Mouse (Mus musculus): ENCODE measurements around the gene Klf1. TPM values are rescaled to one million over a fixed set of nuclear protein-coding genes. Genes with fewer than 3 reads are reported as not detected.

Klf1 gene
- total RNA-seq, 2 experiments from 2014 or later: not detected

DNA sequence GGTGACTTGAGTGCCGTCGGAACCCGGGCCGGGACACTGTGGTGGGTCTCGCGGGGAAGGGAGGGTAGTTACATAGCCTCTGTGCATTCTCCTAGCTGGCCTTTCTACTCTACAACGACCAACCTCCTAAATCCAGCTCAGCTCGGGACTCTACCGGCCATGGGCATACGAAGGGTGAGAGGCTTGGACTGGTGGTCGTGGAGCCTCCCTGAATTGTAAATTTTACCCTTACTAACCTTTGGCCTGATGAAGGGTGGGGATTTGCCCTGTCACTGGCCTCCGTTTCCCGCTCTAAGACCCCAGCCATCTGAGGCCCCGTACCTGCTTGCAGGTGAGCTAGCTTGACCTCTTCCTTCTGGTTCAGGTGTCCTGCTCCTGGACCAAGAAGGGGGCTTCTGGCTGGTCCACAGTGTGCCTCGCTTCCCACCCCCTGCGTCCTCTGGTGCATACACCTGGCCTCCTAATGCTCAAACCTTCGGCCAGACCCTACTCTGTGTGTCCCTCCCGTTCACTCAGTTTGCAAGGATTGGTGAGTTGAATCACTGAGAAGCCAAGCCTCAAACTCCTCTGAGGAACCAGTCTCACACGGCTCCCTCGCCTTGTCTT lies 7.5 kb downstream of the Klf1 start:
- H3K27ac ChIP-seq: peak overlapping the region; percentile 85
- peak overlapping the region; percentile 89 for H3K4me3 ChIP-seq
- intact Hi-C loops (cut with DNase I): no loop called here
- no peak for DNase-seq
- no peak for TF ChIP-seq CTCF (IDR thresholded peaks at IDR 0.05)

GRCm38 (mm10) chr8:84909949-84910348 lies 8.2 kb downstream of the Klf1 start:
- no peak for TF ChIP-seq CTCF (IDR thresholded peaks at IDR 0.05)
- DNase-seq: no peak
- Histone ChIP-seq H3K27ac (no peak overlapping the region), H3K4me3 (no peak overlapping the region; the same call in 1 of the 2 replicates)
- intact Hi-C loops (cut with DNase I): no loop called here

DNA sequence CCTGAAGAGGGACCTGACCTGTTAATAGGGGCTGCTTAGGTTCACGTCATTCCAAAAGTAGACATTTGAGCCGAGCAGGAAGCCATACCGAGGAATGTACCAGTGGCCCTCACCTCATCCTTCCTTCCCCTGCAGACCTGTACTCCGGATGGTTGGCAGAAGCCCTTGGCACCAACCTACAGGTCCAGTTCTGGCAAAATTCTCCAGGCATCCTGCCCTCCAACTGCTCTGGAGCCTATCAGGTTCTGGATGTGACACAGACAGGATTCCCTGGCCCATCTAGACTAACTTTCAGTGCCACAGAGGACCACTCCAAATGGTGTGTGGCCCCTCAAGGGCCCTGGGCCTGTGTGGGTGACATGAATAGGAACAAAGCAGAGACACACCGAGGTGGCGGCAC lies 8.8 kb downstream of the Klf1 start:
- Histone ChIP-seq H3K4me3 (no peak overlapping the region), H3K27ac (no peak overlapping the region)
- no peak for TF ChIP-seq CTCF (IDR thresholded peaks at IDR 0.05)
- intact Hi-C loops (cut with DNase I): no loop called here
- DNase-seq: no peak

GRCm38 (mm10) chr8:84911854-84912253 lies 10.1 kb downstream of the Klf1 start:
- no peak overlapping the region for H3K27ac ChIP-seq
- intact Hi-C loops (cut with DNase I): no loop called here
- TF ChIP-seq CTCF (IDR thresholded peaks at IDR 0.05): no peak
- H3K4me3 ChIP-seq: no peak overlapping the region
- DNase-seq: no peak

DNA sequence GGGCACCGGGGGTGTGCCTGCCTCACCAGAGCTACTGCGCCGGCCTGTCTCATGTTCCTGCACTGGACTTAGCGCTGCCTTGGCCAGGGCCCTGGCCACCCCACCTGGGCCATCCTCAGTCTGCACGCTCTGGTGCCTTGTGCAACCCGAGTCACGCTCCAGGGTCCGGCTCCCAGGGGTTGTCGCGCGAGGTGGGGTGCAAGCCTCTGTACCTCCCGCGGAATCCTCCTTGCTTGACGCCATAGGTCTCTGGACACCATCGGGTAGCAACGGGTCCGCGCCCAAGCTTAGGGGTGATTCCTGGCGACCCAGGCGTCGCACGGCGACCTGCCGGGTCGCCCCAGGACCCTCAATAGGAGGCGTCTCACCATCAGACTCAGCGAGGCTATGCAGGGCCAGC lies 10.7 kb downstream of the Klf1 start:
- Histone ChIP-seq H3K27ac (peak overlapping the region; percentile 57), H3K4me3 (peak overlapping the region; percentile 77)
- TF ChIP-seq CTCF (IDR thresholded peaks at IDR 0.05): no peak
- no peak for DNase-seq
- intact Hi-C loops (cut with DNase I): no loop called here

- DNase-seq: peak; percentile 77
- TF ChIP-seq CTCF (IDR thresholded peaks at IDR 0.05): no peak; the same call in 1 of the 2 replicates
- intact Hi-C loops (cut with DNase I): no loop called here
- Histone ChIP-seq H3K27ac (peak overlapping the region; percentile 57), H3K4me3 (peak overlapping the region; percentile 77)
Measured at GRCm38 (mm10) chr8:84912895-84913501, 11.3 kb downstream of the Klf1 start.

DNA sequence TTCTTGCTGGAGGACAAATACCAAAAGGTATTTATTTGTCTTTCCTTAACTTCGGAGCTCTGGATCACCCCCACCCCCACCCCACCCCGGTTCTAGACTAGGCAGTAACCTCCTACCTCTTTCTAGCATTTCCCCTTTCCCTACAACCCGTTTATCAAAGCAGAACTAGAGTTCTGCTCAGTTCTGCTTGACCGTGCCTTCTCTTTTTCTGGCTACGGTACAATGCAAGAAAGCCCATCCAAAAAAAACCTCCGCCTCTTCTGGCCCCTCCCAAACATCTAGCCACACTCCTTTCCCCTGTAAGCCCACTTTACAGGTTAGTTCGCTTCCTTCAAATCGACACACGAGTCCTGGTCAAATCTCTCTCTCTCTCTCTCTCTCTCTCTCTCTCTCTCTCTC lies 11.8 kb downstream of the Klf1 start:
- no peak for DNase-seq
- Histone ChIP-seq H3K4me3 (peak overlapping the region; percentile 77), H3K27ac (peak overlapping the region; percentile 57; the same call in 1 of the 2 replicates)
- intact Hi-C loops (cut with DNase I): no loop called here
- no peak for TF ChIP-seq CTCF (IDR thresholded peaks at IDR 0.05)

GRCm38 (mm10) chr8:84913960-84914359 lies 12.2 kb downstream of the Klf1 start:
- H3K4me3 ChIP-seq: peak overlapping the region; percentile 77; the same call in 1 of the 2 replicates
- DNase-seq: no peak
- no peak overlapping the region for H3K27ac ChIP-seq
- intact Hi-C loops (cut with DNase I): no loop called here
- TF ChIP-seq CTCF (IDR thresholded peaks at IDR 0.05): peak; percentile 40

DNA sequence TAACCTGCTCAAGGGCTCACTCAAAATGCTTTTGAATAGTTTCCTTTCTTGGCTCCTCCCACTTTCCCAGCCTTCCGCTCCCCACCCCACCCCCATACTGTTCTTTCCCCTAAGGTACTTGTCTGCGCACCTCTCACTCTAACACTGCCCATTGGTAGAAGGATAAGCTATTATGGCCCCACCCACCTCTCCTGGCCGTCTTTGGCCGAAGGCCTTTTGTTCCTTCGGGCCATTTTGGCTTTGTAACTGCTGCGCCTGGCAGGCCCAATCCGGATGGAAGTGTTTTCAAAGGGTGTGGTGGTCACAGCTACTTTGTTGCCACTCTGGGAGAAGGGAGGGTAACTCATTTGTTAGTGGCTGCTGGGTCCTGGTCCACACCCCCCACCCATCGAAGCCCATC lies 13.5 kb downstream of the Klf1 start:
- TF ChIP-seq CTCF (IDR thresholded peaks at IDR 0.05): no peak
- H3K27ac ChIP-seq: no peak overlapping the region
- intact Hi-C loops (cut with DNase I): no loop called here
- no peak for DNase-seq
- no peak overlapping the region for H3K4me3 ChIP-seq

GRCm38 (mm10) chr8:84917781-84918180 lies 16.1 kb downstream of the Klf1 start:
- Histone ChIP-seq H3K4me3 (no peak overlapping the region), H3K27ac (no peak overlapping the region)
- DNase-seq: no peak
- TF ChIP-seq CTCF (IDR thresholded peaks at IDR 0.05): no peak
- intact Hi-C loops (cut with DNase I): no loop called here

GRCm38 (mm10) chr8:84918646-84919045 lies 16.9 kb downstream of the Klf1 start:
- no peak for DNase-seq
- no peak overlapping the region for H3K27ac ChIP-seq
- intact Hi-C loops (cut with DNase I): no loop called here
- H3K4me3 ChIP-seq: no peak overlapping the region
- no peak for TF ChIP-seq CTCF (IDR thresholded peaks at IDR 0.05)

- H3K27ac ChIP-seq: no peak overlapping the region
- no peak for DNase-seq
- intact Hi-C loops (cut with DNase I): no loop called here
- no peak overlapping the region for H3K4me3 ChIP-seq
- no peak for TF ChIP-seq CTCF (IDR thresholded peaks at IDR 0.05)
Measured at GRCm38 (mm10) chr8:84921596-84921995, 19.9 kb downstream of the Klf1 start.

GRCm38 (mm10) chr8:84925557-84925956 lies 23.8 kb downstream of the Klf1 start:
- TF ChIP-seq CTCF (IDR thresholded peaks at IDR 0.05): no peak
- no peak overlapping the region for H3K27ac ChIP-seq
- H3K4me3 ChIP-seq: no peak overlapping the region
- intact Hi-C loops (cut with DNase I): no loop called here
- no peak for DNase-seq

DNA sequence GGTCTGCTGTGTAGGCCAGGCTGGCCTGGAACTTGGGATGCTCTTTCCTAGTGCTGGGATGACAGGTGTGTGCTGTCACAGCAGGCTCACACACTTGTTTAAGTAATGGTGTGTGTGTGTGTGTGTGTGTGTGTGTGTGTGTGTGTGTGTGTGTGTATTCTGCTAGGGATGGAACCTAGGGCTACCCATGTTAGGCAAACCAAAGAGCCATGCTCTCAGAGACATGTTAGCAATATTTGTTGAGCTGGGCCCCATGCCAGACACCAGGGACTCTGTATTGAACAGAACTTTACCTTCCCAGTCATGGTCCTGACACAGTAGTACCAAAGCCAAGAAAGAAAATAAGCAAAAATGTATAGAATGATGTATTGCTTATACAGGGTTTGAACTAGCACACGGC lies 25.8 kb downstream of the Klf1 start:
- no peak for DNase-seq
- H3K27ac ChIP-seq: no peak overlapping the region
- no peak for TF ChIP-seq CTCF (IDR thresholded peaks at IDR 0.05)
- H3K4me3 ChIP-seq: no peak overlapping the region
- intact Hi-C loops (cut with DNase I): no loop called here

Data from gastrocnemius, adult 2 months (tissue).